Mouse (Mus musculus) neutrophil, adult 59 days (primary cell): ENCODE measurements around the gene Chrd. TPM values are rescaled to one million over a fixed set of nuclear protein-coding genes. Genes with fewer than 3 reads are reported as not detected.

Source experiments
- total RNA-seq, 2 experiments: library from RNA; stranded (reverse); gene quantifications; 1 replicate in 1 of 2; 2 replicates in 1 of 2; pipeline ENCODE4 v1.2.4; 2023

Chrd gene
- total RNA-seq: not detected

GRCm38 (mm10) chr16:20732925-20733730, at the start of gene Chrd:
Gene Chrd (plus strand): TSS chr16:20733127.

DNA sequence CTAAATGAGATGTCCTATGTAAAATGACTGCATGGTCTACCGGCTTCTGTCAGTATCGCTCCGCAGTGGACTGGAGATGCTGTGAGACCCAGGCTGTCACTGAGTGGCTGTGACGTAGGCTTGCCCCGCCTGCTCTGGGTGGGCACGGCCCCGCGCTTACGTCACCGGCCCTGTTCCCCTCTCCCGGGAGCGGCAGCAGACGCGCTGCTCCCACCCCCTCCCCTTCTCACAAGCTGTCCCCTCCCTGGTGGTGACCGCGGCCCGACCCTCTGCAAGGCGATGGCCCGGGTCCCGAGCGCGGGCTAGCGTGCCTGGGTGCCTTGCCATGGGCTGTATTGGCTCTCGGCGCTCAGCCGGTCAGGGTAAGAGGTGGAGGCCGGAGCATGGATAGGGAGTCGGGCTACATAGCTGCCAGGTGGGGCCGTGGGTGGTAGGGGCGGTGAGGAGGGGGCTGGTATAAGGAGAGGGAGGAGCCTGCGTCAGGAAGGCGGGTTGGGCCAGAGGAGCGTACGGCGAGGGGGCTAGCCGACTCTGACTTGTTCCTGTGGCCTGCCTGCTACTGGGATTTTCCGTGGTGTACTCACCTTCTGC, 39.7 kb upstream of the Chrd start, which contains the start of gene Fam131a:
Gene Fam131a, plus strand, starts transcription at position 131 of the 591 bp plus-strand sequence.

DNA sequence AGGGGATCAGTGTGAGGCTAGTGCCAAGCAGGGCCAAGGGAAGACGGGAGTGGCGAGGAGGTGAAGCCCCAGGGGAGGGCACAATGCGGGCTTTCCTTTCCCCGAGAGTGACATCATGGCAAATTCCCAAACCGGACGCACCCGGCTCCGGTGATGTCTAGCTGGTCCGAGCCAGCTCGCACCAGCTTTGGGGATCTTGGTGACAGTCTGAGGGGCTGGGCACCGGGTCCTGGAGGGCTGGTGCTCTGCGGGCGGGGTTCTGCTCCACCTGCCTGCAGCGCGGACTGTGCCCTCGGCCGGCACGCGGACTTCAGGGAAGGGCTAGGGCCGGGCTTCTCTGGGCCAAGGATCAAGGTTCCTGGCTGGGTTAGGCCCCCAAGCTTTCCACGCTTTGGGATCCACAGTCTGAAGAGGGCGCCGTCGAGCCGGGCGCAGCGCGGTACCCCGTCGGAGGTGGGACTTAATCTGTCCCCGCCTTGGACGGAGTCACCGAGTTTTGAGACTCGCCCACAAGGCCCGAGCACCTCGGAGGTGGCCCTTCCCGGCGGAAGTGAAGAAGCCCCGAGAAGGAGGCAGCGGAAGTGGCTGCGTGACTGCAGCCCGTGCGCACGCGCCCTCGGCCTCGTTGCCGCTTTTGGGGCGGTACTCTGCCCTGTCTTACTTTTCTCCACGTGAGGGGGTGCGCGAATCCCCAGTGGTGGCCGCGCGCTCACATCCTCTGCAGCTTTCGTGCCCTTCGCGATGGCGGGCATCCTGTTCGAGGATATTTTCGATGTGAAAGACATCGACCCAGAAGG, 15.5 kb upstream of the Chrd start, which contains the start of the genes Polr2h and Clcn2:
Gene Polr2h, plus strand, starts transcription at position 485 of the 797 bp plus-strand sequence.
Gene Clcn2, minus strand, starts transcription at position 566 of the 797 bp plus-strand sequence.

GRCm38 (mm10) chr16:20733731-20734730, 1.1 kb downstream of the Chrd start, which contains the start of gene Thpo:
Gene Thpo (minus strand): TSS chr16:20734511.

Other genes with a start within 250 kb of the Chrd start
- 10 to 100 TPM; 18.3 to 27.1 TPM for gene Eif2b5, start 234.3 kb upstream of the Chrd start, total RNA-seq
- 10 to 100 TPM; 26.6 to 29.9 TPM for gene Dvl3, start 216.1 kb upstream of the Chrd start, total RNA-seq
- gene Ap2m1, start 197.6 kb upstream of the Chrd start, total RNA-seq: 100 to 1,000 TPM; 193 to 201 TPM
- 10 to 100 TPM; 41.3 to 50.8 TPM for gene Abcf3, start 184.6 kb upstream of the Chrd start, total RNA-seq
- gene Vwa5b2, start 143.7 kb upstream of the Chrd start, total RNA-seq: under 1 TPM in 1 of 2 experiments, not detected in 1; 0.22 TPM
- gene Eef1akmt4, start 121.5 kb upstream of the Chrd start, total RNA-seq: 1 to 10 TPM; 2.8 to 2.9 TPM
- not detected for gene Gm49333, start 121.5 kb upstream of the Chrd start, total RNA-seq
- gene Alg3, start 121.4 kb upstream of the Chrd start, total RNA-seq: 1 to 10 TPM; 4.9 to 5.4 TPM
- gene Camk2n2, start 111.8 kb upstream of the Chrd start, total RNA-seq: under 1 TPM; 0.64 to 0.68 TPM
- gene Ece2, start 103.3 kb upstream of the Chrd start, total RNA-seq: not detected
- 100 to 1,000 TPM in 1 of 2 experiments, 10 to 100 TPM in 1; 94.0 to 105 TPM for gene Psmd2, start 81.5 kb upstream of the Chrd start, total RNA-seq
- gene Eif4g1, start 64.8 kb upstream of the Chrd start, total RNA-seq: 100 to 1,000 TPM; 159 to 168 TPM
- gene Fam131a, start 39.9 kb upstream of the Chrd start, total RNA-seq: 1 to 10 TPM; 1.0 to 1.2 TPM
- 1 to 10 TPM; 9.0 to 9.9 TPM for gene Polr2h, start 15.5 kb upstream of the Chrd start, total RNA-seq
- 1 to 10 TPM; 1.5 to 3.5 TPM for gene Clcn2, start 15.4 kb upstream of the Chrd start, total RNA-seq
- gene Thpo, start 1.4 kb downstream of the Chrd start, total RNA-seq: not detected